Mouse (Mus musculus) thymus, adult 2 months (tissue): ENCODE data around the gene Slc29a2.

Source experiments
- CTCF ChIP-seq: fragments of 200-500 bp; IDR thresholded peaks from 2 replicates; pipeline ENCODE4 v1.5.1; 2012; ENCODE audit warnings: mild to moderate bottlenecking, control low read depth, low read length, moderate library complexity, borderline replicate concordance; ENCODE audit not compliant: control insufficient read depth, poor library complexity, insufficient read depth; ENCODE audit errors: extremely low read depth
- POLR2A ChIP-seq: fragments of 200-500 bp; IDR thresholded peaks from 2 replicates; pipeline ENCODE4 v1.6.1; 2012; ENCODE audit warnings: mild to moderate bottlenecking, low read length, control low read depth, moderate library complexity; ENCODE audit not compliant: control insufficient read depth, poor library complexity, insufficient read depth; ENCODE audit errors: extremely low read depth

DNA sequence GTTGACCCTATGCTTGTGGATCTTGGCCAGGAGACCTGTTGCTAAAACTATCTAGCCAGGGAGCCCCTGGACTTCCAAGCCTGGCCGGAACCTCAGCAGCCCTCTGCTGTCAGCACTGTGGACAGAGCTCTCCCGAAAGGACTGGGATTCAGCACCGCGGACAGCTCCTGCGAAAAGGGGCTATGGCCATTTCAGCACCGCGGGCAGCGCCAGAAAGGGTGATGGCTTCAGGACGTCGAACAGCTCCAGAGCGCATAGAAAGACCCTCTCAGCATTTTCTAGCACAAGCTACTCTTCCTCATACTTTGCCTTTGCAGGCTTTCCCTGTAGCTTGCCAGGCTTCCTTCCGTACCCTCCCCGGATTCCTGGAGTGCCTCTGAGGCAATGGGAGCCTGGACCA is 34.6 kb upstream of the Slc29a2 start:
- TF ChIP-seq POLR2A: no peak
- TF ChIP-seq CTCF: peak; percentile 39; the same call in 1 of the 2 replicates
